Mouse (Mus musculus) layer of hippocampus, postnatal 25 days (tissue): ENCODE results near the gene Zfp661. TPM values are rescaled to one million over a fixed set of nuclear protein-coding genes. Genes with fewer than 3 reads are reported as not detected.
"Not testable (repeated sequence)": the region's sequence is repeated elsewhere in the genome, so short reads cannot be mapped to it uniquely, and the experiment has no call there.

Source experiments
- DNase-seq, 2 experiments: peaks; one replicate each; pipeline ENCODE4 v3.0.0; 2022; ENCODE audit warnings: mixed read lengths in 2 of 2, low spot score in 1 of 2; ENCODE audit errors: extremely low spot score in 1 of 2
- total RNA-seq, 2 experiments: library from RNA; stranded (reverse); gene quantifications; 2 replicates each; pipeline ENCODE4 v1.2.3; 2021

The Zfp661 gene
- total RNA-seq: 1 to 10 TPM; 8.3 to 8.9 TPM

- peak; percentile 73 to 80 for DNase-seq
These were observed at the start of gene Zfp661, which contains the start of gene Mrps5 for GRCm38 (mm10) chr2:127586694-127587513. Zfp661 (minus strand) TSS chr2:127587094. Mrps5 (plus strand) TSS chr2:127587222.

- DNase-seq: no peak
These were observed 48.7 kb upstream of the Zfp661 start for GRCm38 (mm10) chr2:127635581-127635980.

GRCm38 (mm10) chr2:127632601-127633000 lies 45.7 kb upstream of the Zfp661 start:
- DNase-seq: no peak

GRCm38 (mm10) chr2:127627990-127628570 lies 41.2 kb upstream of the Zfp661 start:
- DNase-seq: peak in 1 of 2 experiments; percentile 11

GRCm38 (mm10) chr2:127627354-127627753 lies 40.5 kb upstream of the Zfp661 start:
- DNase-seq: no peak

GRCm38 (mm10) chr2:127625659-127626058 lies 38.8 kb upstream of the Zfp661 start:
- DNase-seq: no peak

- DNase-seq: no peak
These were observed 37.9 kb upstream of the Zfp661 start for GRCm38 (mm10) chr2:127624786-127625185.

- no peak for DNase-seq
These were observed 35.2 kb upstream of the Zfp661 start for GRCm38 (mm10) chr2:127622065-127622464.

- DNase-seq: no peak
These were observed 32.4 kb upstream of the Zfp661 start for GRCm38 (mm10) chr2:127619311-127619710.

GRCm38 (mm10) chr2:127612288-127612687 lies 25.4 kb upstream of the Zfp661 start:
- DNase-seq: no peak

GRCm38 (mm10) chr2:127611386-127611785 lies 24.5 kb upstream of the Zfp661 start:
- DNase-seq: no peak

- no peak for DNase-seq
These were observed 22.1 kb upstream of the Zfp661 start for GRCm38 (mm10) chr2:127608986-127609385.

GRCm38 (mm10) chr2:127608234-127608633 lies 21.3 kb upstream of the Zfp661 start:
- no peak for DNase-seq

GRCm38 (mm10) chr2:127605203-127605602 lies 18.3 kb upstream of the Zfp661 start:
- no peak for DNase-seq

GRCm38 (mm10) chr2:127603383-127603782 lies 16.5 kb upstream of the Zfp661 start:
- DNase-seq: not testable (repeated sequence)

GRCm38 (mm10) chr2:127590840-127591239 lies 3.9 kb upstream of the Zfp661 start:
- no peak for DNase-seq

GRCm38 (mm10) chr2:127590204-127590603 lies 3.3 kb upstream of the Zfp661 start:
- DNase-seq: no peak

GRCm38 (mm10) chr2:127588897-127589296 lies 2.0 kb upstream of the Zfp661 start:
- DNase-seq: no peak

GRCm38 (mm10) chr2:127587514-127587844 lies 585 bp upstream of the Zfp661 start:
- no peak for DNase-seq

GRCm38 (mm10) chr2:127584436-127584858 lies 2.4 kb downstream of the Zfp661 start:
- peak; percentile 79 to 91 for DNase-seq

- no peak for DNase-seq
These were observed 13.6 kb downstream of the Zfp661 start for GRCm38 (mm10) chr2:127573322-127573721.
